Mouse (Mus musculus): Measurements from ENCODE around the gene Sdccag8. TPM values are rescaled to one million over a fixed set of nuclear protein-coding genes. Genes with fewer than 3 reads are reported as not detected.

Gene Sdccag8
- total RNA-seq, 2 experiments from 2014 or later: 10.5 to 23.4 TPM

- no peak for ATAC-seq (replicated peaks; ENCODE audit: poor library complexity, severe bottlenecking)
Observed at GRCm38 (mm10) chr1:176973356-176974088, 159.1 kb downstream of the Sdccag8 start.

- ATAC-seq (replicated peaks; ENCODE audit: poor library complexity, severe bottlenecking): no peak
Observed at GRCm38 (mm10) chr1:176979235-176979634, 164.8 kb downstream of the Sdccag8 start.

GRCm38 (mm10) chr1:176980140-176980539 is 165.7 kb downstream of the Sdccag8 start:
- ATAC-seq (replicated peaks; ENCODE audit: poor library complexity, severe bottlenecking): no peak

GRCm38 (mm10) chr1:176980801-176981400 is 166.4 kb downstream of the Sdccag8 start:
- no peak for ATAC-seq (replicated peaks; ENCODE audit: poor library complexity, severe bottlenecking)

GRCm38 (mm10) chr1:176981511-176981910 is 167.1 kb downstream of the Sdccag8 start:
- no peak for ATAC-seq (replicated peaks; ENCODE audit: poor library complexity, severe bottlenecking)

GRCm38 (mm10) chr1:176982671-176983070 is 168.2 kb downstream of the Sdccag8 start:
- ATAC-seq (replicated peaks; ENCODE audit: poor library complexity, severe bottlenecking): no peak

- no peak for ATAC-seq (replicated peaks; ENCODE audit: poor library complexity, severe bottlenecking)
Observed at GRCm38 (mm10) chr1:176985691-176986090, 171.2 kb downstream of the Sdccag8 start.

- peak; percentile 63 for ATAC-seq (replicated peaks; ENCODE audit: poor library complexity, severe bottlenecking)
Observed at GRCm38 (mm10) chr1:176986275-176986674, 171.8 kb downstream of the Sdccag8 start.

- ATAC-seq (replicated peaks; ENCODE audit: poor library complexity, severe bottlenecking): no peak
Observed at GRCm38 (mm10) chr1:176986990-176987740, 172.7 kb downstream of the Sdccag8 start.

- ATAC-seq (replicated peaks; ENCODE audit: poor library complexity, severe bottlenecking): no peak
Observed at GRCm38 (mm10) chr1:176991473-176991872, 177.0 kb downstream of the Sdccag8 start.

- ATAC-seq (replicated peaks; ENCODE audit: poor library complexity, severe bottlenecking): no peak
Observed at GRCm38 (mm10) chr1:176992517-176992916, 178.1 kb downstream of the Sdccag8 start.

- ATAC-seq (replicated peaks; ENCODE audit: poor library complexity, severe bottlenecking): peak; percentile 67
Observed at GRCm38 (mm10) chr1:176993141-176994010, 178.9 kb downstream of the Sdccag8 start.

GRCm38 (mm10) chr1:176994087-176994486 is 179.6 kb downstream of the Sdccag8 start:
- ATAC-seq (replicated peaks; ENCODE audit: poor library complexity, severe bottlenecking): peak; percentile 50

GRCm38 (mm10) chr1:176994707-176995418 is 180.4 kb downstream of the Sdccag8 start:
- no peak for ATAC-seq (replicated peaks; ENCODE audit: poor library complexity, severe bottlenecking)

GRCm38 (mm10) chr1:176995419-176995775 is 180.9 kb downstream of the Sdccag8 start:
- ATAC-seq (replicated peaks; ENCODE audit: poor library complexity, severe bottlenecking): no peak

- ATAC-seq (replicated peaks; ENCODE audit: poor library complexity, severe bottlenecking): no peak
Observed at GRCm38 (mm10) chr1:176996166-176996565, 181.7 kb downstream of the Sdccag8 start.

- peak; percentile 52 for ATAC-seq (replicated peaks; ENCODE audit: poor library complexity, severe bottlenecking)
Observed at GRCm38 (mm10) chr1:176996630-176997201, 182.3 kb downstream of the Sdccag8 start.

- no peak for ATAC-seq (replicated peaks; ENCODE audit: poor library complexity, severe bottlenecking)
Observed at GRCm38 (mm10) chr1:176997254-176997653, 182.8 kb downstream of the Sdccag8 start.

Data from granulocyte monocyte progenitor cell, adult 5-6 weeks (primary cell).